Mouse (Mus musculus) G1E (cell line): Measurements from ENCODE around the gene Celf2. TPM values are rescaled to one million over a fixed set of nuclear protein-coding genes. Genes with fewer than 3 reads are reported as not detected.

Experiments used
- ATAC-seq: 2 replicates; pipeline ENCODE4 v1.8.0; 2016; ENCODE audit warnings: mild to moderate bottlenecking; ENCODE audit not compliant: insufficient number of reproducible peaks, poor library complexity, low FRiP score, severe bottlenecking; ENCODE audit errors: extremely low read depth
- DNase-seq: peaks from one replicate; pipeline ENCODE4 v3.0.0; 2012; ENCODE audit warnings: low spot score
- H3K27me3 ChIP-seq: 2 replicates; pipeline ENCODE4 v1.6.1; 2012; ENCODE audit warnings: mild to moderate bottlenecking, low read length, inconsistent platforms; ENCODE audit not compliant: insufficient read depth
- H3K36me3 ChIP-seq: replicated peaks from 2 replicates; pipeline ENCODE3; 2012; ENCODE audit warnings: mild to moderate bottlenecking, inconsistent platforms
- H3K4me1 ChIP-seq: 2 replicates; pipeline ENCODE4 v1.6.1; 2012; ENCODE audit warnings: low read depth, low read length, inconsistent platforms, mixed read lengths; ENCODE audit not compliant: insufficient read depth
- H3K4me3 ChIP-seq: 2 replicates; pipeline ENCODE4 v1.5.1; 2012; ENCODE audit warnings: low read depth, mild to moderate bottlenecking, inconsistent platforms, low read length, moderate library complexity, mixed read lengths
- H3K9me3 ChIP-seq: replicated peaks from 2 replicates; pipeline ENCODE4 v1.6.1; 2012; ENCODE audit warnings: inconsistent platforms
- CTCF ChIP-seq: IDR thresholded peaks from 2 replicates; pipeline ENCODE4 v1.5.1; 2012; ENCODE audit warnings: low read depth, low read length, inconsistent platforms, mixed read lengths
- GATA1 ChIP-seq: IDR thresholded peaks from 2 replicates; pipeline ENCODE4 v1.6.1; 2012; ENCODE audit warnings: borderline replicate concordance, low read length, inconsistent platforms, mixed read lengths
- GATA2 ChIP-seq: IDR thresholded peaks from 2 replicates; pipeline ENCODE4 v1.6.1; 2012; ENCODE audit warnings: low read depth, low read length, inconsistent platforms, borderline replicate concordance
- POLR2AphosphoS5 ChIP-seq: IDR thresholded peaks from 2 replicates; pipeline ENCODE4 v1.6.1; 2012; ENCODE audit warnings: low read depth, low read length, inconsistent platforms; ENCODE audit not compliant: insufficient replicate concordance
- TAL1 ChIP-seq: conservative IDR thresholded peaks from 2 replicates; pipeline ENCODE4 v1.6.1; 2012; ENCODE audit warnings: low read depth, low read length, inconsistent platforms, mixed read lengths
- polyA plus RNA-seq: library from polyadenylated mRNA; stranded (reverse); fragments of >175 nt; gene quantifications from 2 replicates; pipeline ENCODE4 v1.2.3, GENCODE M21; 2012
- total RNA-seq, 2 experiments: library from RNA; stranded (forward) in 1 of 2; stranded (reverse) in 1 of 2; fragments of 200-1000 nt in 1 of 2; fragments of >200 nt in 1 of 2; fragmentation: Nextera tagmentation in 1 of 2; gene quantifications; 2 replicates each; pipeline ENCODE4 v1.2.3; 2014 to 2017

Celf2 gene
- total and polyA plus RNA-seq, 3 experiments, result 0.86 to 45.1 (median 14.2) TPM

- ATAC-seq (no peak), DNase-seq (no peak)
- Histone ChIP-seq H3K9me3 (no peaks in the 10 kb centered on the region), H3K4me3 (no peak overlapping the region), H3K36me3 (no peaks in the 10 kb centered on the region), H3K27me3 (no peaks in the 10 kb centered on the region; the same call in 1 of the 2 replicates), H3K4me1 (no peaks in the 10 kb centered on the region)
- TF ChIP-seq POLR2AphosphoS5 (no peak), CTCF (no peak), GATA1 (no peak), TAL1 (no peak)
Observed at GRCm38 (mm10) chr2:7259616-7260015, 249.7 kb downstream of the Celf2 start.

GRCm38 (mm10) chr2:7256023-7256422, 253.3 kb downstream of the Celf2 start:
- no peak for DNase-seq
- Histone ChIP-seq H3K4me1 (no peaks in the 10 kb centered on the region), H3K9me3 (no peaks in the 10 kb centered on the region), H3K27me3 (no peaks in the 10 kb centered on the region), H3K36me3 (no peaks in the 10 kb centered on the region), H3K4me3 (no peak overlapping the region)
- ATAC-seq, result no peak
- no peak for TF ChIP-seq GATA2

GRCm38 (mm10) chr2:7255386-7255785, 254.0 kb downstream of the Celf2 start:
- no peak for ATAC-seq
- H3K4me1 ChIP-seq, result no peaks in the 10 kb centered on the region
- H3K4me3 ChIP-seq, result no peak overlapping the region
- no peaks in the 10 kb centered on the region for H3K9me3 ChIP-seq
- TF ChIP-seq GATA2 (no peak), TAL1 (no peak), CTCF (no peak)
- DNase-seq, result no peak
- H3K27me3 ChIP-seq, result no peaks in the 10 kb centered on the region
- no peaks in the 10 kb centered on the region for H3K36me3 ChIP-seq

GRCm38 (mm10) chr2:7250314-7250713, 259.0 kb downstream of the Celf2 start:
- H3K9me3 ChIP-seq, result no peaks in the 10 kb centered on the region
- no peak for DNase-seq
- TF ChIP-seq POLR2AphosphoS5 (no peak), CTCF (no peak), GATA2 (no peak), TAL1 (no peak), GATA1 (no peak)
- H3K36me3 ChIP-seq, result no peaks in the 10 kb centered on the region
- ATAC-seq, result no peak
- H3K4me3 ChIP-seq, result no peak overlapping the region
- H3K27me3 ChIP-seq, result no peaks in the 10 kb centered on the region
- H3K4me1 ChIP-seq, result no peaks in the 10 kb centered on the region

GRCm38 (mm10) chr2:7249002-7249401, 260.4 kb downstream of the Celf2 start:
- no peak for ATAC-seq
- no peak for TF ChIP-seq TAL1
- H3K9me3 ChIP-seq, result no peaks in the 10 kb centered on the region
- H3K4me1 ChIP-seq, result no peaks in the 10 kb centered on the region
- no peak for DNase-seq
- H3K4me3 ChIP-seq, result no peak overlapping the region
- H3K27me3 ChIP-seq, result no peaks in the 10 kb centered on the region
- H3K36me3 ChIP-seq, result no peaks in the 10 kb centered on the region

- TF ChIP-seq GATA1, result no peak
- TF ChIP-seq POLR2AphosphoS5, result no peak
- no peak for TF ChIP-seq TAL1
- TF ChIP-seq CTCF, result no peak
- TF ChIP-seq GATA2, result no peak
- Histone ChIP-seq H3K36me3 (no peaks in the 10 kb centered on the region), H3K27me3 (no peaks in the 10 kb centered on the region), H3K4me3 (no peak overlapping the region), H3K4me1 (no peaks in the 10 kb centered on the region), H3K9me3 (no peaks in the 10 kb centered on the region)
- DNase-seq (no peak), ATAC-seq (no peak)
Observed at GRCm38 (mm10) chr2:7245958-7246774, 263.2 kb downstream of the Celf2 start.

- Histone ChIP-seq H3K27me3 (no peaks in the 10 kb centered on the region), H3K4me1 (no peaks in the 10 kb centered on the region), H3K36me3 (no peaks in the 10 kb centered on the region), H3K9me3 (no peaks in the 10 kb centered on the region), H3K4me3 (no peak overlapping the region)
- ATAC-seq (no peak), DNase-seq (no peak)
- TF ChIP-seq POLR2AphosphoS5, result no peak
- TF ChIP-seq GATA2, result no peak
- TF ChIP-seq CTCF, result no peak
- TF ChIP-seq TAL1, result no peak
- no peak for TF ChIP-seq GATA1
Observed at GRCm38 (mm10) chr2:7242139-7242538, 267.2 kb downstream of the Celf2 start.
